Mouse (Mus musculus): ENCODE data around the gene Fam98a.

GRCm38 (mm10) chr17:75521236-75521842 is 30.4 kb downstream of the Fam98a start:
- TF ChIP-seq ZNF384 (IDR thresholded peaks at IDR 0.05; ENCODE audit: low read depth, low read length), result no peak
- no peak for TF ChIP-seq CHD2 (IDR thresholded peaks at IDR 0.05; ENCODE audit: low read depth, low read length)
- no peak for TF ChIP-seq MAFK (IDR thresholded peaks at IDR 0.05; ENCODE audit: insufficient read depth, low read depth, low read length)
- TF ChIP-seq HCFC1 (IDR thresholded peaks at IDR 0.05; ENCODE audit: borderline replicate concordance, insufficient read depth, low read length), result no peak

Data from ES-E14 (cell line).